Mouse (Mus musculus) hindbrain, embryonic 11.5 days (tissue): ENCODE results near the gene Shisa7. TPM values are rescaled to one million over a fixed set of nuclear protein-coding genes. Genes with fewer than 3 reads are reported as not detected.

ENCODE experiments used
- ATAC-seq: fragments of 200-750 bp; cut with Nextera tagmentation; 2 replicates; pipeline ENCODE4 v1.8.0; 2017; ENCODE audit warnings: mild to moderate bottlenecking, moderate TSS enrichment, moderate library complexity; ENCODE audit not compliant: low FRiP score
- DNase-seq: peaks from one replicate; pipeline ENCODE4 v3.0.0-alpha.2; 2015; ENCODE audit warnings: low spot score
- H3K27ac ChIP-seq: fragments of 300-500 bp; sonication (generic); 2 replicates; pipeline ENCODE4 v1.5.1; 2014; ENCODE audit warnings: mild to moderate bottlenecking, low read depth, low read length
- H3K27me3 ChIP-seq: fragments of 300-500 bp; sonication (generic); 2 replicates; pipeline ENCODE4 v1.6.1; 2014; ENCODE audit warnings: mild to moderate bottlenecking, low read length, moderate library complexity, mixed read lengths; ENCODE audit not compliant: control insufficient read depth, insufficient read depth
- H3K36me3 ChIP-seq: fragments of 300-500 bp; sonication (generic); 2 replicates; pipeline ENCODE4 v1.6.1; 2014; ENCODE audit warnings: mild to moderate bottlenecking, low read length, moderate library complexity, mixed read lengths; ENCODE audit not compliant: control insufficient read depth, insufficient read depth
- H3K4me1 ChIP-seq: fragments of 300-500 bp; sonication (generic); replicated peaks from 2 replicates; pipeline ENCODE4 v1.6.1; 2014; ENCODE audit warnings: low read length, mixed read lengths; ENCODE audit not compliant: control insufficient read depth, insufficient read depth
- H3K4me2 ChIP-seq: fragments of 300-500 bp; sonication (generic); replicated peaks from 2 replicates; pipeline ENCODE4 v1.6.1; 2014; ENCODE audit warnings: mild to moderate bottlenecking, low read depth, low read length
- H3K4me3 ChIP-seq: fragments of 300-500 bp; sonication (generic); 2 replicates; pipeline ENCODE4 v1.5.1; 2014; ENCODE audit warnings: low read depth, low read length
- H3K9ac ChIP-seq: fragments of 300-500 bp; sonication (generic); 2 replicates; pipeline ENCODE4 v1.6.1; 2014; ENCODE audit warnings: low read depth, low read length
- H3K9me3 ChIP-seq: fragments of 300-500 bp; sonication (generic); 2 replicates; pipeline ENCODE4 v1.6.1; 2016; ENCODE audit warnings: low read length; ENCODE audit not compliant: control insufficient read depth
- WGBS: fragments of 180-500 bp; shearing (Covaris S2); extraction: QIAGEN DNeasy Blood & Tissue Kit; methylation state at CpG from one replicate; pipeline ENCODE4 v1.1.7; 2014; 5-methylcytosine and 5-hydroxymethylcytosine counted together
- polyA plus RNA-seq: library from polyadenylated mRNA; unstranded; fragments of >200 nt; fragmentation: Nextera tagmentation; extraction: Ambion mirVana; gene quantifications from 2 replicates; pipeline ENCODE4 v1.2.1, GENCODE M21; 2014

Shisa7 gene
- polyA plus RNA-seq, 1 experiment from 2014 or later: 4.1 TPM

DNA sequence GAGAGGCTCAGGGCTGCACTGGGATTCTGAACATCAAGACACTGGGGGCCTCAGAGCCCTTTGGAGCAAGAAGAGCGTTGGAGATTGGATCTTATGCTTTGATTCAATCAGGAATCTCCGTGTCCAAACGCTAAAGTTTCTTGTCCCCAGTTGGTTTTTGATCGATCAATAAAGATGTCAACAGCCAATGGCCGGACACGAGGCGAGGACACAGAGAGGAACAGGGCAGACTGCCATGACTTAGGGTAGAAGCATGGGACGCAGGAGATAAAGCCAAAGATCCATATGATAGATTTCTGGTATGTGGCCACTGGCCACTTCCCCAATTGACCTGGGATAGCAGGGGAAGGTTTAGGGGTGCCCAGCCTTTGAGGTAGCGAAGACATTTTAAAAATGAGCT lies 12.0 kb upstream of the Shisa7 start:
- ATAC-seq: no peak
- no peak overlapping the region for H3K27ac ChIP-seq
- no peak overlapping the region for H3K9ac ChIP-seq
- H3K4me3 ChIP-seq: no peak overlapping the region
- no peaks in the 10 kb centered on the region for H3K9me3 ChIP-seq
- H3K36me3 ChIP-seq: no peaks in the 10 kb centered on the region
- no peaks in the 10 kb centered on the region for H3K27me3 ChIP-seq
- H3K4me1 ChIP-seq: no peaks in the 10 kb centered on the region
- WGBS: 80% methylated on average over 9 of the region's 9 CpGs
- no peak overlapping the region for H3K4me2 ChIP-seq
- DNase-seq: no peak

DNA sequence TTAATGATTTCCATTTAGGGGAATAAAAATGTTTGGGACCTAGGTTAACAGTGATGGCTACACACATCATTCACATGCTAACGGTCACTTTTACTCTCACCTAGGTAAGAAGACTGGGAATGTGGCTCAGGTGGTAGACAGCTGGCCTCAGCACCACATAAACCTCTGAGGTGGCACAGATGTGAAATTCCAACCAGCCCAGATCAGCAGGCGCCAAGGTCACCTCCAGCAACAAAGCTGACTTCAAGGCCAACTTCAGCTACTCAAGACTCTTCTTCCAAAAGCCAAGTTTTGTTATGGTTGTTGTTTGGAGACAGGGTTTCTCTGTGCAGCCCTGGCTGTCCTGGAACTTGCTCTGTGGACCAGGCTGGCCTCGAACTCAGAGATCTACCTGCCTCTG lies 9.1 kb upstream of the Shisa7 start:
- Histone ChIP-seq H3K4me3 (no peak overlapping the region), H3K36me3 (no peaks in the 10 kb centered on the region), H3K4me1 (no peaks in the 10 kb centered on the region), H3K4me2 (no peak overlapping the region), H3K27me3 (no peaks in the 10 kb centered on the region), H3K9me3 (no peaks in the 10 kb centered on the region), H3K9ac (no peak overlapping the region), H3K27ac (no peak overlapping the region)
- WGBS: 79% methylated on average over 3 of the region's 3 CpGs
- ATAC-seq: no peak
- no peak for DNase-seq

DNA sequence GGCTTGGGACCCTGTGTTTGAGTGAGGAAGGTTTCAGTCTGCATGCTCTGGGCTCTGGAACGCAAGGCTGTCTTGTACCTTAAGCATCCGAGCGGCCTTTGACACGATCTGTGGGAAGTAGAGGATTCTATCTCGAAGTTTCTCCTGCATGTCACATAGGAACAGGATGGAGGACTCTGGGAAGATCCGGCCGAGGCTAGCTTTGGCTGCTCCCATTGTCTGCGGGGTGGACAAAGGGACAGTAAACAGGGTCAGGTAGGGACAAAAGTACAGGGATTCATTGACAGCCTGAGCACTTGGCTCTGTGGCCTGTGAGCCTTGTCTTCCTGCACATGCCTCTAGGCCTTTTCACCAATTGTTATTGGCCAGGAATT lies 6.8 kb upstream of the Shisa7 start:
- no peaks in the 10 kb centered on the region for H3K9me3 ChIP-seq
- WGBS: 70% methylated on average over 8 of the region's 8 CpGs
- H3K27ac ChIP-seq: no peak overlapping the region

DNA sequence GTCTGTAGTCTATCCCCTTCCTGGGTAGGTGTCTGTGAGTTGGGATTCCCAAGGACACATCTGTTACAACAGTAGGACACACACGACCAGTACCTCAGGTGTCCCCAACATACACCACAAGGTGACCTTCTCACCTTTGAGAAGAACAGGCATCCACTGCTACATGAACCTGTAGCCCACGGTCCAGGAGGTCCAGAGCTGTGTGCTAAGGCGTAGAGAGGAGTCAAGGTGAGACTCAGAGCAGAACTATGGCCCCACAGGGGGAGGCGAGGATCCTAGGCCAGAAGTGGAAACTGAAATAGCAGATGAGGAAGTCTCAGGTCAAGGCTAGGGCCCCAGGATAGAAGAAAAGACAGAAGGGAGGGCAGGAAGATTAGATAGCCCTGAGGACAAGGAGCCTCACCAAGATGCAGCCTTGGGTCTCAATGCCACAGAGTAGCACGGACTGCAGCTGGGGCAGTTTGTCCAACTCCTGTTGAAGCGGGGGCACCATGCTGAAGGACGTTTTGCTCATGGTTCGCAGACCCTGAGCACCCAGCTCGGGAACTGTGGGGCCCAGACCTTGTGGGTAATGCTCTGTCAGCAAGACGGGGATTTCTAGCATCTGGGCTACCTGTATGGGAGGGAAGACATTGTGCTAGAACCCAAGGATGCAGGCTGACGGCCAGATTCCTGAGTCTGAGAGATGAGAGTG lies 6.3 kb upstream of the Shisa7 start:
- no peak overlapping the region for H3K9ac ChIP-seq
- H3K4me2 ChIP-seq: no peak overlapping the region
- no peaks in the 10 kb centered on the region for H3K27me3 ChIP-seq
- no peaks in the 10 kb centered on the region for H3K9me3 ChIP-seq
- no peak for DNase-seq
- H3K27ac ChIP-seq: no peak overlapping the region
- H3K36me3 ChIP-seq: no peaks in the 10 kb centered on the region
- H3K4me1 ChIP-seq: no peaks in the 10 kb centered on the region
- H3K4me3 ChIP-seq: no peak overlapping the region
- no peak for ATAC-seq
- 80% methylated on average over 11 of the region's 11 CpGs for WGBS

More for the DNA sequence above, 6.8 kb upstream of the Shisa7 start:
- Histone ChIP-seq H3K4me2 (no peak overlapping the region), H3K36me3 (no peaks in the 10 kb centered on the region), H3K4me3 (no peak overlapping the region), H3K27me3 (no peaks in the 10 kb centered on the region), H3K9ac (no peak overlapping the region), H3K4me1 (no peaks in the 10 kb centered on the region)
- DNase-seq (no peak), ATAC-seq (no peak)

- H3K9ac ChIP-seq: no peak overlapping the region
- H3K4me2 ChIP-seq: no peak overlapping the region
- ATAC-seq (no peak), DNase-seq (no peak)
- H3K36me3 ChIP-seq: no peaks in the 10 kb centered on the region
- no peaks in the 10 kb centered on the region; the same call in 1 of the 2 replicates for H3K27me3 ChIP-seq
- H3K27ac ChIP-seq: no peak overlapping the region
- no peaks in the 10 kb centered on the region for H3K9me3 ChIP-seq
- WGBS: 65% methylated on average over 9 of the region's 9 CpGs
- H3K4me3 ChIP-seq: no peak overlapping the region
- no peaks in the 10 kb centered on the region for H3K4me1 ChIP-seq
Observed at GRCm38 (mm10) chr7:4849372-4849771, 4.9 kb upstream of the Shisa7 start.

GRCm38 (mm10) chr7:4844917-4845309 lies 417 bp upstream of the Shisa7 start:
- WGBS: under 1% methylated on average over 13 of the region's 13 CpGs
- Histone ChIP-seq H3K9me3 (no peaks in the 10 kb centered on the region), H3K36me3 (no peaks in the 10 kb centered on the region), H3K4me3 (peak overlapping the region; percentile 58), H3K27ac (peak overlapping the region; percentile 71), H3K27me3 (peaks cover 10% of the 10 kb centered on the region), H3K9ac (peak overlapping the region; percentile 46; the same call in 1 of the 2 replicates), H3K4me2 (peak overlapping the region; percentile 90), H3K4me1 (peaks cover 3% of the 10 kb centered on the region)
- ATAC-seq (peak; percentile 77), DNase-seq (peak; percentile 90)

GRCm38 (mm10) chr7:4843604-4844244 lies 772 bp downstream of the Shisa7 start:
- peak; percentile 63 for ATAC-seq
- H3K27ac ChIP-seq: peak overlapping the region; percentile 51; the same call in 1 of the 2 replicates
- peak; percentile 84 for DNase-seq
- H3K4me3 ChIP-seq: peak overlapping the region; percentile 58
- H3K36me3 ChIP-seq: no peaks in the 10 kb centered on the region
- peak overlapping the region; percentile 90 for H3K4me2 ChIP-seq
- no peaks in the 10 kb centered on the region for H3K9me3 ChIP-seq
- H3K9ac ChIP-seq: peak overlapping the region; percentile 46; the same call in 1 of the 2 replicates
- under 1% methylated on average over 34 of the region's 34 CpGs for WGBS
- peaks cover 3% of the 10 kb centered on the region for H3K4me1 ChIP-seq
- peaks cover 10% of the 10 kb centered on the region for H3K27me3 ChIP-seq

GRCm38 (mm10) chr7:4842634-4843131 lies 1.8 kb downstream of the Shisa7 start:
- peak overlapping the region; percentile 36; the same call in 1 of the 2 replicates for H3K27ac ChIP-seq
- WGBS: 2% methylated on average over 16 of the region's 16 CpGs
- DNase-seq (peak; percentile 57), ATAC-seq (peak; percentile 56)
- no peaks in the 10 kb centered on the region for H3K9me3 ChIP-seq
- no peaks in the 10 kb centered on the region for H3K36me3 ChIP-seq
- H3K4me1 ChIP-seq: peaks cover 3% of the 10 kb centered on the region
- peak overlapping the region; percentile 90 for H3K4me2 ChIP-seq
- 0 out of 2 replicates have a peak overlapping the region, but pooled peaks have one; percentile 37 for H3K9ac ChIP-seq
- peaks cover 12% of the 10 kb centered on the region for H3K27me3 ChIP-seq
- H3K4me3 ChIP-seq: peak overlapping the region; percentile 58
